Mouse (Mus musculus): ENCODE data around the gene Myrf.
A peak's percentile ranks its signal among the peaks of the same experiment; 100 is the strongest.

Gene Myrf

GRCm38 (mm10) chr19:10205051-10205450 is 35.5 kb downstream of the Myrf start:
- DNase-seq (ENCODE audit: low read depth, low spot score), result no peak

GRCm38 (mm10) chr19:10204616-10205001 is 35.9 kb downstream of the Myrf start:
- DNase-seq (ENCODE audit: low read depth, low spot score), result peak; percentile 72

- peak; percentile 92 for DNase-seq (ENCODE audit: low read depth, low spot score)
Measured at GRCm38 (mm10) chr19:10203848-10204615, 36.5 kb downstream of the Myrf start, which contains the start of the genes Tmem258 and Fen1. Tmem258 (plus strand) TSS chr19:10204014. Fen1 (minus strand) TSS chr19:10204169.

- DNase-seq (ENCODE audit: low read depth, low spot score), result peak; percentile 60
Measured at GRCm38 (mm10) chr19:10203146-10203847, 37.3 kb downstream of the Myrf start.

- peak; percentile 93 for DNase-seq (ENCODE audit: low read depth, low spot score)
Measured at GRCm38 (mm10) chr19:10198723-10199122, 41.8 kb downstream of the Myrf start.

GRCm38 (mm10) chr19:10198286-10198685 is 42.3 kb downstream of the Myrf start:
- peak; percentile 63 for DNase-seq (ENCODE audit: low read depth, low spot score)

- DNase-seq (ENCODE audit: low read depth, low spot score), result no peak
Measured at GRCm38 (mm10) chr19:10197130-10197529, 43.4 kb downstream of the Myrf start.

- DNase-seq (ENCODE audit: low read depth, low spot score), result no peak
Measured at GRCm38 (mm10) chr19:10195252-10195651, 45.3 kb downstream of the Myrf start.

GRCm38 (mm10) chr19:10194337-10194736 is 46.2 kb downstream of the Myrf start:
- peak; percentile 61 for DNase-seq (ENCODE audit: low read depth, low spot score)

GRCm38 (mm10) chr19:10191326-10191725 is 49.2 kb downstream of the Myrf start:
- DNase-seq (ENCODE audit: low read depth, low spot score), result peak; percentile 64

GRCm38 (mm10) chr19:10190796-10191195 is 49.8 kb downstream of the Myrf start:
- DNase-seq (ENCODE audit: low read depth, low spot score), result peak; percentile 86

- no peak for DNase-seq (ENCODE audit: low read depth, low spot score)
Measured at GRCm38 (mm10) chr19:10189940-10190339, 50.6 kb downstream of the Myrf start.

GRCm38 (mm10) chr19:10189022-10189421 is 51.5 kb downstream of the Myrf start:
- DNase-seq (ENCODE audit: low read depth, low spot score), result no peak

GRCm38 (mm10) chr19:10188281-10188811 is 52.2 kb downstream of the Myrf start:
- DNase-seq (ENCODE audit: low read depth, low spot score), result no peak

- DNase-seq (ENCODE audit: low read depth, low spot score), result no peak
Measured at GRCm38 (mm10) chr19:10186569-10186968, 54.0 kb downstream of the Myrf start.

- no peak for DNase-seq (ENCODE audit: low read depth, low spot score)
Measured at GRCm38 (mm10) chr19:10185876-10186275, 54.7 kb downstream of the Myrf start.

- DNase-seq (ENCODE audit: low read depth, low spot score), result peak; percentile 33
Measured at GRCm38 (mm10) chr19:10184096-10184495, 56.5 kb downstream of the Myrf start.

- peak; percentile 85 for DNase-seq (ENCODE audit: low read depth, low spot score)
Measured at GRCm38 (mm10) chr19:10183299-10183983, 57.1 kb downstream of the Myrf start.

GRCm38 (mm10) chr19:10182670-10183298 is 57.8 kb downstream of the Myrf start, which contains the start of gene Fads1:
Fads1 (plus strand) TSS chr19:10182888.
- DNase-seq (ENCODE audit: low read depth, low spot score), result peak; percentile 98

- peak; percentile 50 for DNase-seq (ENCODE audit: low read depth, low spot score)
Measured at GRCm38 (mm10) chr19:10182142-10182541, 58.4 kb downstream of the Myrf start.

GRCm38 (mm10) chr19:10181225-10181624 is 59.3 kb downstream of the Myrf start:
- no peak for DNase-seq (ENCODE audit: low read depth, low spot score)

All from ZHBTc4 (cell line).